Mouse (Mus musculus): ENCODE results near the gene Ttll11. TPM values are rescaled to one million over a fixed set of nuclear protein-coding genes. Genes with fewer than 3 reads are reported as not detected.
A peak's percentile ranks its signal among the peaks of the same experiment; 100 is the strongest.

Ttll11 gene
- polyA plus RNA-seq, 1 experiment from 2014 or later, result 2.4 TPM

DNA sequence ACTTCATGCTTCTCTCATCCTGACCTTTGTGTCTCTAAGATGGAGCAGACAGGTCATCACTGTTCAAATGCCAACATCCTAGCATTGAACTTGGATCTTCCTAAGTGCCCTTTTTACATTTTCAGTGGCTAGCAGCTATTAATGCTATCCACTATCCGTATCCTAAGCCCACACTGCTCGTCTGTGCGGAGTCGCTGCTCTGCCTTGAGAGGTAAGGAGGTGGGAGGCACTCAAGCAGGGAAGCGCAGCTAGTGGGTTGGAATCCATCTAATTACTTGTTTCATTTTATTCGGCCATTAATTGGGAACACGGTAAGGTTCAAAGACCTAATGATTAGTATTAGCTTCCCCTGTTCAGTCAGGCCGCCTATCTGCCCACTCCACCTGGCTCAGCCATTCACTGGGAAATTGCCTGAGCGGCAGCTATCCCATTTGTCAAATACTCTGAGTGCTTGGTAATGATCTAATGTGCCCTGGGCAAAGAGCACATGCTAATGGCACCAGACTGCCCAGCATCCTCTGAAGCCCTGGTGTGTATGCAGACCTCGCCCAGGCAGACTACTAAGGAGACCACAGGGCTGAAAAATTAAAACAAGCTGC lies 130.0 kb downstream of the Ttll11 start:
- H3K4me1 ChIP-seq, result peaks cover 22% of the 10 kb centered on the region; the same call in 1 of the 2 replicates
- no peak for ATAC-seq (ENCODE audit: insufficient number of reproducible peaks, insufficient read depth, low FRiP score, low TSS enrichment)

DNA sequence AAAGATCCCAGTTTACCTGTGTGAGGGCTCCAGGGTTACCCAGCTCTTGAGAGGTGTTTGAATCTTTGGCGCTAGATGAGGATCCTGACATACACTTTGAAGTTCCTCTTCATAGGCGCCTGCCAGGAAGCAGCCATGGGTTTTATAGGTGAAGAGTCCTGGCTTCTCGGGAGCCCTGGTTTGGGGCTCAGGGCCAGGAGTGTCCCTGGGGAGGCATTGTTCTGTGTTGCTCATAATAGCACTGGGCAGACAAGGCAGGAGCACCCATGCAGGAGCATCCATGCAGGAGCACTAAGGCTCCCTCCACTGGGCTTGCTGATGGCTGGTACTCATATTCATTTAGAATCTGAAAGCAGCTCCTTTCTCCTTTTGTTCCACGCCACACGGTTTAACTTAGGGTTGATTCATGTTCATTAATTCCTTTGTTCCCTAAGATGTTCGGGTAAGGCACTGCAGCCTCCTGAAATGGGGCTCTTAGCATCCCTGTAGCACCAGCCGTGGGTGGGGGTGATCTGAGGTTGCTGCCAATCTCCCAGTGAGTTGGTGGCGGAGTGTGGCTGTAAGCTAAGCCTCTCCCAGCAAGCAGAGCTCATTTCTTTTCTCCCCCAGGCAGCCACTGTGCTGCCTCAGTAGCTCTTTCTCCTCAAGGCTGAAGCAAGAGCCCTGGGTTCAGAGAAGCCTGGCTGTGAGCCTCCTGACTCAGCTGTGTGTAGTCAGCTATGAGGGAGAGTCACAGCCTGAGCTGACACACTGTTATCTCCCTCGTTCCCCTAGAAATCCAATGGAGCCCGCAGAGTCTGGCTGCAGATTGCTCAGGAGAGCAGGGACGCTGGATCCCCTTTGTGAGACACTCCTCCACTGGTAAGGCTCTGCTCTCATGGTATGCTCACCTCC lies 133.9 kb downstream of the Ttll11 start:
- H3K4me3 ChIP-seq, result no peak overlapping the region
- H3K36me3 ChIP-seq, result no peaks in the 10 kb centered on the region
- H3K27me3 ChIP-seq, result peaks cover 3% of the 10 kb centered on the region; the same call in 1 of the 2 replicates
- WGBS, result 49% methylated on average over 11 of the region's 11 CpGs
- H3K4me1 ChIP-seq, result peaks cover 34% of the 10 kb centered on the region
- H3K9me3 ChIP-seq, result no peaks in the 10 kb centered on the region
- H3K4me2 ChIP-seq (replicated peaks), result no peak overlapping the region
- H3K27ac ChIP-seq, result no peak overlapping the region
- no peak overlapping the region for H3K9ac ChIP-seq
- ATAC-seq (ENCODE audit: insufficient number of reproducible peaks, insufficient read depth, low FRiP score, low TSS enrichment), result no peak

More for the DNA sequence above, 130.0 kb downstream of the Ttll11 start:
- no peak overlapping the region for H3K4me2 ChIP-seq (replicated peaks)
- H3K9ac ChIP-seq, result no peak overlapping the region
- WGBS, result 50% methylated on average over 10 of the region's 10 CpGs
- peaks cover 3% of the 10 kb centered on the region; the same call in 1 of the 2 replicates for H3K27me3 ChIP-seq
- no peaks in the 10 kb centered on the region for H3K9me3 ChIP-seq
- H3K27ac ChIP-seq, result no peak overlapping the region
- H3K36me3 ChIP-seq, result no peaks in the 10 kb centered on the region
- H3K4me3 ChIP-seq, result no peak overlapping the region

DNA sequence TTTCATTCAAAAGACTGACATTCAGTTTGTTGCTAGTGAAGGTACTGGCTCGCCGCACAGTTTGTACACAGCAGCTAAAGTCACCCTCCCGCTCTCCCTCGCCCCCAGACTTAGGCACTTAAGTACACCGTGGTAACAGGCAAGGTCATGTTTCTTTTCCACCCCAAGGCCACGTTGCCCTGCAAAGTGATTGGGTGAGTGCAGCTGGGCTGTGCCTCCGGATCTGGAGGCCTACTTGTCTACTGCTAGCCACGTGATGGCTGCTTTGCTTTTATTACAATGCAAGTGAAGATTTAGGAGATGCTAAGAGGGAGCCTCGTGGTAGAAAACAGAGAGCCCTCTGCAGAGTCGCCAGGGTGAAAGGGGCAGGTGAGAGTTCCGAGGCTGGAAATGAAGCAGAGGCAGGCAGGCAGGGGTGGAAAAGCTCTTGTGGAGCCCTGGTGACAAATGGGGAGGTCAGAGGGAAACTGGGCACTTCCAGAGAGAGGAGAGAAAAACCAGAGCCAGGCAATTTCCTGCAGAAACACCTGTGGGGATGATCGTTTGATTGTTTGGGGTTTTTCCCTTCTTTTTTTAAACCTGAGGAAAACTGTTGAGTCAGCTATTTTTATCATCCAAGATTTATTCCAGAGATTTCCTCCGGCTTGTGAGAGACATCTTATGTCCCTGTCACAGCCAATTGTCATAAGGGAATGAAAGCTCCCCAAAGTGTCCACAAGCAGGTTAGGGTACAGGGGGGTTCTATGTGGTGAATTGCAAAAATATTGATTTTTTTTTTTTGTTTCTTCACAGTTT lies 135.6 kb downstream of the Ttll11 start:
- Histone ChIP-seq H3K4me2 (replicated peaks) (peak overlapping the region; percentile 9; the same call in 1 of the 2 replicates), H3K27ac (no peak overlapping the region), H3K27me3 (no peaks in the 10 kb centered on the region), H3K4me1 (peaks cover 27% of the 10 kb centered on the region), H3K9me3 (no peaks in the 10 kb centered on the region), H3K36me3 (no peaks in the 10 kb centered on the region), H3K9ac (no peak overlapping the region), H3K4me3 (no peak overlapping the region)
- no peak for ATAC-seq (ENCODE audit: insufficient number of reproducible peaks, insufficient read depth, low FRiP score, low TSS enrichment)
- 14% methylated on average over 13 of the region's 13 CpGs for WGBS

DNA sequence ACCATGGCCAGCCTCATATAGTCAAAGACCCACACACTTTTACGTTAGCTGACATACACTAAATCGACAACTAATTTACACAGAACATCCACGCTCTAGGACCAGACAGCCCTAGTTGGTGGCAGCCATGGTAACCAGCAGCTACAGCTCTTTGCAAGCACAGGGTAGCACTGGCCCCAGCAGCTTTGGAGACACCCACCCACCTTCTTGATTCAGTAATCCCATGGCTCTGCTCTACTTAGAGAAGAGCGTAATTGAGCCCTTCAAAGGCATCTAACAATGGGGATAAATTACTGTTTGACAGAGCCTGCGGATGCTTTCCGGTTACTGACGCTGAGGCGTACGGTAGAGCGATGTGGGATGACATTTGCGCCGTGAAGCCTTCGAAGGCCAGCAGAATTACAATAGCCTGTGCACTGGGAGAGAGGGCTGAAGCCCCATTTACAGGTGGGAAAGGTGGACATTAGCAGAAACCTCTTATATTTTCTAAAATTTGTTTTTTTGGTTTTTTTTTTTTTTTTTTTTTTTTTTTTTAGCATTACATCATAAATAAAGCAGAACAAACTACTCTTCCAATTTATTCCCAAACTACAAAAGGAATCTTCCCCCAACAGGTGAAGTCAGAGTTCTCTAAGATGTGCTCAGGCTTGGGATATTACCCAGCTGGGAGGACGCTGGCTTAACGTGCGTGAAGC lies 136.8 kb downstream of the Ttll11 start:
- no peak for ATAC-seq (ENCODE audit: insufficient number of reproducible peaks, insufficient read depth, low FRiP score, low TSS enrichment)
- Histone ChIP-seq H3K4me1 (peaks cover 27% of the 10 kb centered on the region), H3K4me2 (replicated peaks) (no peak overlapping the region), H3K4me3 (no peak overlapping the region), H3K9ac (no peak overlapping the region), H3K27me3 (no peaks in the 10 kb centered on the region), H3K27ac (no peak overlapping the region), H3K9me3 (no peaks in the 10 kb centered on the region), H3K36me3 (no peaks in the 10 kb centered on the region)
- WGBS, result 84% methylated on average over 16 of the region's 16 CpGs

DNA sequence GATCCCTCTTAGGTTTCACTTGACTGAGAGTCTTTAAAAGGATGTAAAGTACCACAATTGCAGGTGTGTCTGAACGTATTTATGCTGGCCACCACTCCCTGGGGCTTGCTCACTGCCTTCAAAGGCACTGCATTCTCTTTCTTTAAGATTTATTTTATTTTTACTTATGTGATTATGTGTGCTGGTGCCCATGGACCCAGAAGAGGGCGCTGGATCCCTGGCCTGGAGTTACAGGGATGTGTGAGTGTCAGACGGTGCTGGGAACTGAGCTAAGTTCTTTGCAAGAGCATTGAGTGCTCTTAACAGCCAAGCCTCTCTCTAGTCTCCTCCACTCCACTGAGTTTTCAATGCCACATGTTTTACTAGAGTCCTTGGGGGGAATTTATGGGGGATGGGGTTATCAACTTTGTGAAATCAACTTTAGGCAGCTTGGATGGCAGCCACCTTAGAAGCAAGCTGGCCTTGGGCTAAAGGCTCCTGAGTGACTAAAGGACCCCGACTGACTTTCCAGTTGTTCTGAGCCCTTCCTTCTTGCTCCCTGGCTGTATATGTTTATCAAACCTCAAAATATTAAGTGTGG lies 137.8 kb downstream of the Ttll11 start:
- H3K27me3 ChIP-seq, result no peaks in the 10 kb centered on the region
- peaks cover 27% of the 10 kb centered on the region for H3K4me1 ChIP-seq

DNA sequence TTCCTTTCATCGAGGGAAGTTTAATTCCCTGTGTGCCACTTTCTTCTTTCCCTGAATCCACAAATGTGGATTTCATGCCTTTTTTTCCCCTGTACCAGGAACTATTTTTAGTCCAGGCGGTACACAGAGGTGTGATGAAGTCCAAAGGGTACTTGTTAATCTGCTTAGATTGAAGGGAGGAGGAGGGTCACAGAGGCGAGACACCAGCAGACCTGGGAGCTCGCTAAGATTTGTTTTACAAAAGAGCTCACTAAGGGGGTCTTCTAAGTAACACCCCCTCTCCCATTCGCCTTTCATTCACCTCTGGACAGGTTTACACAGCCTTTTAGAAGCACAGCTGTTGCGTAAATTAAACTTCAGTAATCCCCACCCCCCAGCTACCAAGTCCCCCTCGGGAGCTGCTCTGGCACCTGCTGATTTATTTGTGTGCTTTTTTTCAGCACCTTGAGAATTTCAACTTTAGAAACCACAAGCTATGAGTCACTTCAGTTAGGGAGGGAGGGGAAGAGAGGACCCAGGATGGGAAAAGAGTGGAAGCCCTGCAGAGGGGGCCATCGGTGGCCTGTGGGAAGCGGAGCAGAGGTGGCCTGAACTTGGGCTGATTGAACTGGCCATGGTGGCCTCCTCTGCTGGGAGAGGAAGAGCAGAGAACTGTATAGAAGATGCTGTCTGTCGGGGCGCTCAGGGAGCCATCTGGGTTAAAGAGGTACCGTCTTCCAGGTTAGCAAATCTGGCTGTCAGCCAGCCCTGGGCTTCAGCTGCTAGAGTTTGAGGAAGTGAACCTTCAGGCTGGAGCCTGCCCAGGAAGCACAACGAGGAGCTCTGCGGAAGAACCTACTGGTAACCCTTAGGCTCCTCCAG lies 138.5 kb downstream of the Ttll11 start:
- Histone ChIP-seq H3K4me1 (peaks cover 27% of the 10 kb centered on the region), H3K9ac (no peak overlapping the region), H3K4me3 (no peak overlapping the region), H3K27me3 (no peaks in the 10 kb centered on the region), H3K27ac (no peak overlapping the region), H3K4me2 (replicated peaks) (no peak overlapping the region), H3K36me3 (no peaks in the 10 kb centered on the region), H3K9me3 (no peaks in the 10 kb centered on the region)
- 21% methylated on average over 14 of the region's 14 CpGs for WGBS
- no peak for ATAC-seq (ENCODE audit: insufficient number of reproducible peaks, insufficient read depth, low FRiP score, low TSS enrichment)

More for the DNA sequence above, 137.8 kb downstream of the Ttll11 start:
- H3K9me3 ChIP-seq, result no peaks in the 10 kb centered on the region
- WGBS, result 60% methylated on average over 4 of the region's 4 CpGs
- no peaks in the 10 kb centered on the region for H3K36me3 ChIP-seq
- H3K27ac ChIP-seq, result no peak overlapping the region
- no peak overlapping the region for H3K4me3 ChIP-seq
- no peak for ATAC-seq (ENCODE audit: insufficient number of reproducible peaks, insufficient read depth, low FRiP score, low TSS enrichment)
- H3K9ac ChIP-seq, result no peak overlapping the region
- no peak overlapping the region for H3K4me2 ChIP-seq (replicated peaks)

DNA sequence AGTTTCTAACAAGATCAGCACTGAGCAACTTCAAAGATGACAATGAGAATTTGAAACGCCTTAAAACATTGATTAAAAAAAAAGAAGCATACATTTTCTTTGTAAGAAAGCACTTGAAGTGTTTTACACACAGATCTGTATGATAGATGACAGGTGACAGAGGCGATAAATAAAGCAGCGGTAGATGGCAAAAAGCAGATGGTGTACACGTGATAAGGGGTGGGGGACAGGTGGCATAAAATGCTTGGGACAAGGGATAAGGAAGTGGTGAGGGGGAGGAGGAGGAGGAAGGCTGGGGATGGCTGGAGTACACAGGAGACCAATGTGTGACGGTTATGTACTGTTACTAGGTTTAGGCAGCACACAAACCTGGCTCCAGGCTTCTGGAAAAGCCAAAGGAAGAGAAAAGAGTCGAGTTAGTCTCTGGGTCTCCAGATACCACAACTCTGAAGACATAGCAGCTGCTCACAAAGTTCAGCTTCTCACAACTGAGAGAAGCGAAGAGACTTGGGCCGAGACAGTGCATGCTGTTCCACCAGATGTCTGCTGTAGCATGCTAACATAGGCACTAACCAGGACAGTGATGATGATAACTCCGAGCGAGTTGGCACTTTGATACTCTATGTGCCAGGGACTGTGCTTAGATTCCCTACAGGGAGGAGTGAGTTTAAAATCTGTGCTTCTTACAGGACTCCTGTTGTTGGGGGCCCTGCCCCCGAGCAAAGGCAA lies 140.8 kb downstream of the Ttll11 start:
- no peaks in the 10 kb centered on the region for H3K27me3 ChIP-seq
- ATAC-seq (ENCODE audit: insufficient number of reproducible peaks, insufficient read depth, low FRiP score, low TSS enrichment), result no peak
- H3K27ac ChIP-seq, result no peak overlapping the region
- peaks cover 13% of the 10 kb centered on the region for H3K4me1 ChIP-seq
- H3K4me3 ChIP-seq, result no peak overlapping the region
- no peaks in the 10 kb centered on the region for H3K36me3 ChIP-seq
- 81% methylated on average over 11 of the region's 11 CpGs for WGBS
- no peak overlapping the region for H3K9ac ChIP-seq
- H3K4me2 ChIP-seq (replicated peaks), result no peak overlapping the region
- no peaks in the 10 kb centered on the region for H3K9me3 ChIP-seq

DNA sequence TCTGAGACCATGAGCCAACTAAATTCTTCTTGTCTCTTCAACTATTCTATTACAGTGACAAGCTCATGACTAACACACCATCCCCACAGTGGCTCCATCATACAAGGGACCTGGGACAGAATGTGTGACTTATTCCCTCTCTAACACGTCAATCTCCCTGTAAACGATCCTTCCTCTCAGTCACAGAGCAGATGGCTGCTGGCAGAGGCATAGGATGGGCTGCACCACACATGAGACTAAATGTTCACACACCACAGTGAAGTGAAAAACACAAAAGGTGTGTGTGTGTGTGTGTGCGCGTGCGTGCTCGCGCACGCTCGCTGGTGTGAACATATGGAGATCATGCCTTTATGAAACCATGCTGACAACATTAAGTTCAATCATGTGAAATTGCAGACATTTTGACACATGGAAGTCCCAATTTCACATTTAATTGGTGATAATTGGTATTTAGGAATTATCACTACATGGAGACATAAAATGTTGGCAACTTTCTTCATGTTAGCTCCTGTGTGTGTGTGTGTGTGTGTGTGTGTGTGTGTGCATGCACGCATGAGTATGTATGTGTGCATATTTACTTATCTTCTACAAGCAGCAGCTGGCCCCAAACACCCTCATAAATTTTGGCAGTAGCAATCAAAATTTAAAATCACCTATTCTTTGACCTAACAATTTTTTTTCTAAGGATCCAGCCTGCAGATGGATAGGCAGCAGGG lies 145.4 kb downstream of the Ttll11 start:
- WGBS, result 96% methylated on average over 10 of the region's 10 CpGs

DNA sequence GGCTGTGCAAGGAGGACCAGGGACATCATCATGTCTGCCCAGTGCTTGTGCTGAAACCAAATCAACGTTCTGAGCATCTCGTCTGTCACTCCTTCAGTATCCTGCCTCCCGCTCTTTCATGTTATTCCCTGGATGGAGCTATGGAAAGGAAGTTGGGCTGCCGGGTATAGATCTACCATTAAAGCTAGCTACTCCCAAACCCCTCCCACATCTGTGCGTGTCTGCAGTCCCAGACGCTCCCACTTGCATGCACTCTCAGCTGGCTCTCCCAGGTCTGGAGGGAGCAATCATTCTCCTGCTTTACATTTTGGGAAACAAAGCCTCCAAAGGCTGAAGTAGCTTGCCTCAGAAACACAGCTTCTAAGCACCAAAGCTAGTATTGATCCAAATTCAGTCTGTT lies 146.2 kb downstream of the Ttll11 start:
- no peak overlapping the region for H3K9ac ChIP-seq
- H3K4me2 ChIP-seq (replicated peaks), result no peak overlapping the region
- no peak for ATAC-seq (ENCODE audit: insufficient number of reproducible peaks, insufficient read depth, low FRiP score, low TSS enrichment)
- H3K27ac ChIP-seq, result no peak overlapping the region
- no peaks in the 10 kb centered on the region for H3K27me3 ChIP-seq
- no peaks in the 10 kb centered on the region for H3K9me3 ChIP-seq
- peaks cover 18% of the 10 kb centered on the region for H3K4me1 ChIP-seq
- no peaks in the 10 kb centered on the region for H3K36me3 ChIP-seq
- H3K4me3 ChIP-seq, result no peak overlapping the region
- WGBS, result 59% methylated on average over 6 of the region's 6 CpGs

More for the DNA sequence above, 145.4 kb downstream of the Ttll11 start:
- H3K4me2 ChIP-seq (replicated peaks), result no peak overlapping the region
- H3K27ac ChIP-seq, result no peak overlapping the region
- H3K4me1 ChIP-seq, result peaks cover 16% of the 10 kb centered on the region
- H3K4me3 ChIP-seq, result no peak overlapping the region
- no peak overlapping the region for H3K9ac ChIP-seq
- ATAC-seq (ENCODE audit: insufficient number of reproducible peaks, insufficient read depth, low FRiP score, low TSS enrichment), result no peak
- no peaks in the 10 kb centered on the region for H3K27me3 ChIP-seq
- H3K9me3 ChIP-seq, result no peaks in the 10 kb centered on the region
- H3K36me3 ChIP-seq, result no peaks in the 10 kb centered on the region

Data from embryonic facial prominence, embryonic 12.5 days (tissue).